Mouse (Mus musculus): ENCODE measurements around the gene Arntl2.
A peak's percentile ranks its signal among the peaks of the same experiment; 100 is the strongest.

Gene Arntl2

DNA sequence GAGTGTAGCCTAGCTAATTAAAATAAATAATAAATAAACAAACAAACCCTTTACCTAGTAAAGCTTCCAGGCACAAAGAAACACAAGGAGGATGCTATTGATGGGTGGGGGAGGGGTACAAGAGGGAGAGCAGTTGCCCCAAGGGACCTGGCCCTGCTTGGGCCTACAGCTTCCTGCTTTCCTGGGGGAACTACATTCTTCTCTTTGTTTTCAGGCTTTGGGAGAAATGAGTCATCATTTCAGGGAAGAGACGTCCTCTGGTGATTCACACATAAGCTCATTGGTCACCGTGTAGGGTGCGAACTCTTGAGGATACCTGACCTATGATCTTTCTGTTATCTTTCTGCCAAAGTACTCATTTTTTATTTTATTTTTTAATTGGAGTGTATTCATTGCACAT lies 2.3 kb upstream of the Arntl2 start:
- DNase-seq, result no peak

DNA sequence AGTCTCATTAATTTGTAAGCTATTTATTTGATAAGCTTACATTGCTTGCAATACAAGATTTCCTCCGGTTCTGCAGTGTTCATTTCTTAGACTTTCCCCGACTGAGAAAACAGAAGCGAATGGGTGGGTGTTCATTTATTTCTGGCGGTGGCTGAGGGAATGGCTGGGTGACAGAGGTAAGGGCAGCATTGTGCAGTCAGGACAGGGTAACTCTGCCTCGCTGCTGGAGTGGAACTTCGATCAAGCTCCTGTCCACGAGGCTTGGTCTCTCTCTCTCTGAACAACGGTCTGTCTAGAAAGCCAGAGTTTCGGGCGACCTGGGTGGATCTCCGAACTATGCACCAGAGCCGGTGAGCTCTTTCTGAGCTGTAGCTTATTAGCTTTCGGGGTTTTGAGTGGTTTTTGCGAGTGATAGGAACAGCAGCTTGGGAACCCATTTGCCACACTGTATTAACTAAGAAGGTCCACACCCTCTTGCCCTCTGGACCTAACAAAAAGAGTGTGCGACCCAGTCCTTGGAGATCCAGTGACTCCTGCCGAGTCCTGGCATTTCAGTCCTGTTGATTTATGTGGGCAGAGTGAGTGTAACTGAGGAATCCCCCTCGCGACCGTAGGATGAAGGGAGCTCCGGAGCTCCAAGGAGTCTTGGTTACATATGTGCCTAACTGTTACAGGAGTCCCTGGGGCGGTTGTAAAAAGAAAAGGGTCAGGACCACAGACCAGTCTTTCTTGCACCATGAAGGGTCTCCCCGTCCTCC lies 510 bp upstream of the Arntl2 start:
- no peak for DNase-seq

DNA sequence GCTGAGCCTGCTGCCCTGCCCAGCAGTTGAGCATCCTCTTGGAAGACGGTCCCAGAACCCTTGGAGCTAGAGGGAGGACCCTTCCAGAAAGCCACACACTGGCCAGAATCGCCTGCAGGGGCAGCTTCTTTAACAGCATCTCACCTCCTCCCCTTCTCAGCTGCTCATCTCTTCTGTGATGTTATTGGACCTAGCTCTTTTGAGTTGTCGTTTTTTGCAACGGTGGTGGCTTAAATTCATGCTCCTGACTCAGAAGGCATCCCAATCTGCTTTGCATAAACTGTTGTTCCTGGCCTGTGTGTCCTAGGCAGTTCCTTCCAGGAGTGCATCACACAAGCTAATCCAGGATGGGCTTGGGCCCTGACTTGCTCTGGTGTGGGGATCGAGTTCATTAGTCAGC lies 1.6 kb downstream of the Arntl2 start:
- DNase-seq, result no peak

DNA sequence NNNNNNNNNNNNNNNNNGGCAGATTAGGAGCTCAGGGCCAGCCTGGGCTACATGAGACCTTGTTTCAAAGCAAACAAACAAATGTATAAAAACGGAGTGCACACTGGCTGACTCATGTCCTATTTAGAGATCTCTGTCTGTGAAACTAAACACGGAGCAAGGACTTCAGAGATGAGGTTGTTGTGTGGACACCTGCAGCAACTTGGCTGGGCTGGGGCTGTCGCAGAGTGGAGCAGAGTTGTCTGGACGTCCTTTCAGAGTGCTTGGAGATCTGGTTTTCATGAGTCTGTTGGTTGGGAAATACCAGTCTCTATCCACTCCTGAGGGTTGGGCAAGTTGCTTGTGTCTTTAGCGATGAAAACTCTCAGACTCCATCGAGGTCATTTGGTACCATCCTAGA lies 14.1 kb downstream of the Arntl2 start:
- no peak for DNase-seq

DNA sequence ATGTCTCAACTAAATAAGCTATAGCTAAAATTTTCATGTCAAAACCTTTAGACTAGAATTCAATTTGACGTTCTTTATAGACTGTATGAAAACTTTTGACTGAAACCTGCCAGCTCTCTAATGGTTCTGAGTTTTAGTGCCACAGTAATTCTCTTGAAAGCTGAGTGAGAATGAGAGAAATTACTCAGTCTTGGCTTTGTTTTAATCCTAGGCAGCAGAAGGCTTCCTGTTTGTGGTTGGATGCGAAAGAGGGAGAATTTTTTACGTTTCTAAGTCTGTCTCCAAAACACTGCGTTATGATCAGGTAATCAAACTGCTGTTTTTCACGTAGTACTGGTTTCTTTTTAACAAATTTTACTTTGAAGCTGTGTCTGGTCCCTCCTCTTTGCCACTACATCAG lies 17.2 kb downstream of the Arntl2 start:
- no peak for DNase-seq

DNA sequence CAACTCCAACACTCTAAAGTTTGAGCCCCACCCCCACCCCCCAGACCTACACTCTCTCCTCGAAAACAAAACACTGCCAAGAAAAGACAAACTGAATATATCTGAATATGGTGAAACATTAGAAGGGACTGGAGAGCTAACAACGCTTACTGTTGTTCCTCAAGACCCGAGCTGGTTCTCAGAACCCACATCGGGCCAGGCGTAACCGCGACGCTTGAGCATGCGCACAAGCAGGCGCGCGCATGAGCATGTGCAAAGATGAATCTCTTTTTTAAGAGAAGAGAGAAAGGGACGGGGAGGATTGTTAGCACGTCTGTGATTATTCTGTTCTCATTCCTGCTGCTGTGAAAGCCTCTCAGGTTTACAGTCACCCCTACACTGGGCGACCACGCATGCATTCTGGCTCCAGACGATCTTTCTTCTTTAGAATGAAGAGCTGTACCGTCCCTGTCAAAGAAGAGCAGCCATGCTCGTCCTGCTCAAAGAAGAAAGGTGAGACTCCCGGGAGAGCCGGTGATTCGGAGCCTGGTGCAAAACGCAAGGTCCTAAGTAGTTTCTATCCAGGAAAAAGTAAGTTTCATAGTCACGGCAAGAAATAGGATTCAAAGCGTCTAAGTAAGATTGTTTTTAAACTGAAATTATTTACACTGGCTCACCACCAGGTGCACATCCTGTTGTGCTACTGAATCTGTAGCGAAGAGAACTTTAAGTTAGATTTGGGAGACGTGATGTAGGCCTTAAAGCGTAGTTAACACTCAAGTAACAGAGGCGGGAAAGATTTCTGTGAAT lies 24.5 kb downstream of the Arntl2 start:
- DNase-seq, result no peak

DNA sequence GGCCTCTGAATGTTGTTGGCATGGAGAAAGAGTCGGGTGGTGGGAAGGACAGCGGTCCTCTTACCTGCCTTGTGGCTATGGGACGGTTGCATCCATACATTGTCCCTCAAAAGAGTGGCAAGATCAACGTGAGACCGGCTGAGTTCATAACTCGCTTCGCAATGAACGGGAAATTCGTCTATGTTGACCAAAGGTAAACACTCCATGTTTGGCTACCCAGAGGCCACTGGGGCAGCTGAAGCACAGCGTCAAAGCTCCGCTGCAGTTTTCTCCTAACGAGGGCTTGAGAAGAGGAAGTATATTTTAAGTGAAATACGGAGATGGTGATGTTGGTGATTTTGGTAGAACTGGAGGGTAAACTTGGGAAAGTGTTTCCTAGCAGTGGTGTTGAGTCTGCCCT lies 26.1 kb downstream of the Arntl2 start:
- no peak for DNase-seq

DNA sequence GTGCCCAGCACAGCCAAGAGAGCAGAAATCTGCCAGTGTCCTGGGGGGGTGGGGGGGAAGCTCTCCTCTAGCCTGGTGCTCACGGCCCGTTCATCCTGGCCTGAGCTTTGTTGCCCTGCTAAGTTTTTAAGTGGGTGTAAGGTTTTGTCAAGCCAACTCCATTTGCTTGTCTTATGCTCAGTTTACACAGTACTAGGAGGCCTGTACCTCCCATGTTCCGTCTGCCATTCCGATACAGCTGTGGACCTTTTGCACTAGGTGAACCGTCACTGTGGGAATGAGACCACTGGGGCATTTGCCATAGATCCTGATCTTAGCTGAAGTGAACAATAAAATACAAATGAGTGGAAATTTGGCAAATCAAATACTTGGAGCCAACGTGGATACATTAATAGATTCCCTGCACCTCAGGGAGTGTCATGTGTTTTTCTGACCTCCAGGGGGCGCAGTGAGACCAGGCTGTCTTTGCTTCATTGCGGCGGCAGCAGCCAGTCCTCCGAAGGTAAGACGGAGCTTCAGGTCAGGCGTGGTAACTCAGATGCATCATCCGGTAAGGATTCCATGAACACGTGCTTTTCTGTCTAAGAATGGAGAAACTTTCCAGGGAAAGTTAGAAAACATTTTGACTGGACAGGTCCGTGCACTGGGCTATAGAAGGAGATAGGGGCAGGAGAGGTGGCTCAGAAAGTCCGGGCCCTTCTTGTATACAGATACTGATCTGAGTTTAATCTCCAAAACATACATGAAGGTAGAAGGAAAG lies 29.1 kb downstream of the Arntl2 start:
- DNase-seq, result peak; percentile 74

DNA sequence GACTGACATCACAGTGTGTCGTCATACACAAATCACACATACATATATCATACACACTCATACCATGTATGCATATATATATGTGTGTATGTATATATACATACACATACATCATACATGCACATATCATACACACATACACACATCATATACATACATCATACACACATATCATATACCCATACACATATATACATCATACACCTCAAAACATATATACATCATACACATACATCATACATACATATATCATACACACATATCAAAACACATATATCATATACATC lies 29.6 kb downstream of the Arntl2 start:
- DNase-seq, result no peak

DNA sequence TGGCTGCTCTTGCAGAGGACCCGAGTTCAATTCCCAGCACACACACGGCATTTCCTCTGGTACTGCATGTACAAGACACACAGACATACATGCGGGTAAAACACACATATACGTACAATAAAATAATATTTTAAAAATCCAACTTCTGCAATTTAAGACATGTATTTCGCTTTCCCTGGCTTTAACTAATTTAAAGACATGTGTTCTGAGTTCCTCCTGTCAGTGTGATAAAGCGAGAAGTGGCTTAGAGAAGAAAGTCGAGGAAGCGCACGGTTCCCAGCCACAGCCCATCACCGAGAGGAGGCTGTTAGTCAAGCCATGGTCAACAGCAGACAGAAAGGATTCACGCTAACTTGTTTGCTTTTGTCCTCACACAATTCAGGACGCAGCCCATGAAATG lies 35.5 kb downstream of the Arntl2 start:
- no peak for DNase-seq

DNA sequence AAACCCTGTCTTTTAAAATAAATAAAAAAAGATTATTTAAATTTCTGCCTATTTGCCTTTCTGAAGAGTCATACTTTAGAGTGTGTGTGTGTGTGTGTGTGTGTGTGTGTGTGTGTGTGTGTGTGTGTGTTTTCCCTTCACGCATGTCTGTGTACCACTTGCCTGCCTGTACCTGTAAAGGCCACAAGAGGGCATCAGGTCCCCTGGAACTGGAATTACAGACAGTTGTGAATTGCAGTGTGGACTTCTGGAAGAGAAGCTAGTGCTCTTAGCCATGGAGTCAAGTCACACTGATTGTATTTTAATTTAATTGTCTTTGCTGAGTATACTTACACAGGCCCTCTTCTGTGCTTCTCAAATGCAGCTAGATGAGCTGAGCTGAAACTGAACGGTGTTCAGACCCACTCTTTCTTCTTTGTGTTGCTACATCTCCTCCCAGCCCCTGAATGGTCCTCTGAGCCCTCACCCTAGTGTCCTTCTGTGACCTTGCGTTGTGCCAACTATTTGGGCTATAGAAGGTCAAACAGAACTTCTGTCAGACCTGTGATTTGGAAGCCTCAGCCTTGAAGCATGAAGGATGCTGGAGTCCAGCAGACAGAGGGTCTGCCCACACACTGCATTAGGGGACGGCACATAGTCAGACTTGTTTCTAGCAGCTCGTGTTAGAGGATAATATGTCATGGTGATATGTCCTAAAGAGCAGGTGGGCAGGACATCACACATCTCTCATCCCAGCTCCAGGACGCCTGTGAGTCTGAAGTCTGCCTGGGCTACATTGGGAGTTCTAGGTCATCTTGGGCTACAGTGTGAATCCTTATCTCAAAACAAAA lies 37.8 kb downstream of the Arntl2 start:
- DNase-seq, result peak; percentile 59

DNA sequence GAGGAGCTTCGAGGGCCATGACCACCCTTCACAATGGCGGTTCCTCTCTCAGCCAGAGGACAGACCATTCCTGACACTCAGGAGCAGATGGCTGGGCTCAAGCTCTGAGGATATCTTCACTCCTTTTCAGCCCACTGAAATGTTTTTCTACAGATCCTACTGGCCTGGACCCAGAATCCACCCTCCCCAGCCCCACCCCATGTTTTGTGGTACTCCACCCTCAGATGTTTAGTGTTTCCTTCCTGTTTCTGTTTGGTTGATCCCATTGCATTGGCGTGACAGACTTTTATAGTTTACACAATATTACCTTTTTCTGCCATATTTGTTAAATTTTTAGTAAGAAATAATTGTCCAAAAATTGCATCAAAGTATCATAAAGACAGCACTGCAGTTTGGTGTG lies 38.5 kb downstream of the Arntl2 start:
- no peak for DNase-seq

DNA sequence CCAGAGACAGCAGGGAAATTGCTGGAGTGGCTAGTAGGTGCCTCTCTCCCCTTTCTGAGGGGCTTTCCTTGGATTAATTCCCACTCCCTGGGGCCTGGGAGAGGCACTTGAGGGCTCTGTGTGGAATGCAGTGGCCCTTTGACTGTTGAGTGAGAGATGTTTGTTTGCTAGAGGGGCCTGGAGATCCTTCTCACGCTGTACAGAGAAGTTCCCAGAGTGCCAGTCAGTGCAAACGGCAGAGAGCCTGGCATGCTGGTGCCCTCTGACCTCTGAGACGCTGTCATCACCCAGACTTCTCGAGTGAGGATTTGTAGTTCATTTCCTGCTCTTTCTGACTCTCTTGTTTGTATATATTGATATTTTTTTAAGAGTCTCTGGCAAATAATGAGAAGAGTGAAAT lies 39.9 kb downstream of the Arntl2 start:
- DNase-seq, result no peak

DNA sequence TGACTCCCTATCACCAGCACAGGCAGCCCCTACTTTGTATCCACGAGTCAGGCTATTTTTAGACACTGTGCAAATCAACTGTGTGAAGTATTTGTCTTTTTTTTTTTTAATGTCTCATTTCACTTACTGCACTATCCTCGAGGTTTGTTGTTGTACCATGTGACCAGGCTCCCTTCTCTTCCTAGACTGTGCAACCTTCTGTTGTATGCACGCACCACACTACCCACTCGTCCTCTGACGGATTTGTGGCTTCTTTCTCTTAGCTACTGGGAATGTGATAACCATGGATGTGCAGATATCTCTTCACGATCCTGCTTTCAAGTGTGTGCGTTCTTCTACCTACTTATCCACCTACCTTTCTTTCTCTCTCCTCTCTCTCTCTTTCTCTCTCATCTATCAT lies 41.5 kb downstream of the Arntl2 start:
- no peak for DNase-seq

DNA sequence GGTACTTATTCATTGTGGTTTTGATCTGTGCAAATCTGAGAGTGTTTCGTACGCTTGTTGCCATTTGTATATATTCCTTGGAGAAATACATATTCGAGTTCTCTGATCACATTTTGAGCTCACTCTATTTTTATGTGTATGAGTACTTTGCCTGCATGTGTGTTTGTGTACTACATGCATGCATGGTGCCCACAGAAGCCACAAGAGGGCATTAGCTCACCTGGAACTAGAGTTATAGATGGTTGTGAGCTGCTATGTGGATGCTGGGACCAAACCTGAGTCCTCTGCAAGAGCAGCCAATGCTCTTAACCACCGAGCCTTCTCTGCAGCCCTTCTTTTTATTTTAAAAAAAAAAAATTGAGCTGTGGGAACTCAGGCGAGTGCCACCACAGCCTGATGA lies 42.5 kb downstream of the Arntl2 start:
- DNase-seq, result no peak

DNA sequence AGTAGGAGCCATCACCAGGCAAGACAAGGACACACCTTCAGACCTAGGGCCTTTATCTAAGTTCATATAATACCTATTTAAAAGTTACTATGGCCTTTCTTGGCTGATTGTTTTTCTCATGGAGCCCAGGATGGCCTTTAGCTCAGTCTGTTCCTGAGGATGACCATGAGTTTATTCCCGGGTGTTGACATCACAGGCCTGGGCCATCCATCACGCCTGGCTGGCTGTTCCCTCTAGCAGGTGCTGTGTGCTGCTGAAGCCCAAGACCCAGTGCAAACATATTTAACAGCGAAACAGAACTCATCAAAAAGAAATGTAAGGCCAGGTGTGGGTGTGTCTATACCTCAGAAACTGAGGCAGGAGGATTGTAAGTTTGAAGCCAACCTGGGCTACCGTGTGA lies 43.0 kb downstream of the Arntl2 start:
- no peak for DNase-seq

DNA sequence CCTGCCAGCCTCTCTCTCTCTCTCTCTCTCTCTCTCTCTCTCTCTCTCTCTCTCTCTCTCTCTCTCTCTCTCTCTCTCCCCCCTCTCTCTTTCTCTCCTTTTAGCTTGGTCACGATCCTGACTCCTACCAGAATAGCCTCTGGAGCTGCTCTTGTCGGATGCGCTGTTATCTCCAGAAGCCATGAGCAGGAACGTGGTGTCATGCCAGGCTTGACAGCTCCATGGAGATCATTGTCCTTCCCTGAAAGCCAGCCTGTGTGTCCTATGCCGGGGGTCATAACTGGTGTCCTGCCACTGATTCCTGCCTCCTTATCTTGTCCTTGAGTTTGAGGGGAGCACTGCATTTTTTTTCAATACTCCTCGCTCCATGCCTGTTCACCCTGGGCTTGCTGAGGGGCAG lies 49.0 kb downstream of the Arntl2 start:
- no peak for DNase-seq

DNA sequence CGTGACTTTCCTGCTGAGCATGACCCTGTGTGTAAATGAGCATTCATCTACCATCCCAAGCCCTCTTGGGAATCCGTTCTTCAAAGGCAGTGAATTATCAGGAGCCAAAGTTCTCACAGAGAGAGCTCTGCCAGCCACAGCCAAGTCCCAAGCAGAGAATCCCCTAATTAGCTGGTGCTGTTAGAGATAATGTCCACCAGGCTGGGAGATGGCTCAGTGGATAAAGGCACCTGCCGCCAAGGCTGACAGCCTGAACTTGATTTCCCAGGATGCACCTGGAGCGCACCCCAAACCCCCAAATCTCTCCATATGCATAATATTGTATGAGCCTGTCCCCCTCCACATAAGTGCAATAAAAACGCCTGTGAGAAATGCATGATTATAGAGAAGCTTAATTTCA lies 49.5 kb downstream of the Arntl2 start:
- no peak for DNase-seq

DNA sequence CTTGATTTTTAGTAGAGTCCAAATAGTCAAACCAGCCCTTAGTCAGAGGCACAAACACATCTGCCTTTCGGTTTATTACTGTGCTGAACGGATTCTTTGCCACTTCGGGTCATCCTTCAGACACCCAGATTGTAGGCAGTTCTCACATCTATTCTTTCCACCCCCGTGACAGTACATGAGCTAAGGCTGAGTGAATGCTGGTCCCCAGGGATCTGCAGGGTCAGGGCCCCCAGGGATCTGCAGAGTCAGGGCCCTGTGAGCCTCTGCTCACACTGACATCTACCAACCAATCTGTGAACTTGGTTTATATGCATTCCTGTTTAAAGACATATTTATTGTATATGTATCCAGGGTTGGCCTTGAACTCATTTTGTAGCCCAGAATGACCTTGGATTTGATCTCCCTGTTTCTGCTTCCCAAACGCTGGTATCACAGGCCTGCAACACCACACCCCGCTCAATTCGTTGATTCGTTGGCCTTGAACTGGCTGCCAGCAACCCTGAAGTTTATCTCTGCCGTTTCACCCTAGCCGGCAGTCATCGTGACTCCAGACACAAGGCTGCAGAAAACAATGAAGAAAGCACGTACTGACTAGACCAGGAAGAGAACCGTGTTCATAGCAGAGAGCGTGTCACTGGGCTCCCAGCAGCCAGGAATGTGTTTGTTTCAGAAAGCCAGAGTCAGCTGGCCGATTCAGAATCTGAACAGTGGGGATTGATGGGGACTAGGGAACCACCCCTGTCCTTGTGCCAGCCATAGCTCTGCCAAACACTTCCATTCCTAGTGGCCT lies 50.3 kb downstream of the Arntl2 start:
- DNase-seq, result no peak

DNA sequence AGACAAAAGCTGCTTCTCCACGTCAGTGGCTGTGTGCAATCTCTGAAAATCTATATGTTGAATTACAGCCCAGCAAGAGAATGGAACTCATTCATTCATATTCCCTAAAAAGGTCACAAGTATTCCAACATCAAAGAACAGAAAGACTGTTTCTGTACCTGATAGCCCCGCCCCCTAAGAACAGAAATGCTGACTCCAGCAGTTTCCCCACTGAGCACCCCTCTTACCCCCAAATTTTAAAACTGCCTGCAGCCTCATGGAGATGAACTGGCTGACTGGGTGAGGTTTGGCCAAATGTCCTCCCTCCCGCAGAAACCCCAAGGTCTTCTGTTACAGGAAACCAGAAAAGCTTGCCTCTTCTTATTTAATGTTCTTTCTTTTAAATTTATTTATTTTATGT lies 51.5 kb downstream of the Arntl2 start:
- no peak for DNase-seq

DNA sequence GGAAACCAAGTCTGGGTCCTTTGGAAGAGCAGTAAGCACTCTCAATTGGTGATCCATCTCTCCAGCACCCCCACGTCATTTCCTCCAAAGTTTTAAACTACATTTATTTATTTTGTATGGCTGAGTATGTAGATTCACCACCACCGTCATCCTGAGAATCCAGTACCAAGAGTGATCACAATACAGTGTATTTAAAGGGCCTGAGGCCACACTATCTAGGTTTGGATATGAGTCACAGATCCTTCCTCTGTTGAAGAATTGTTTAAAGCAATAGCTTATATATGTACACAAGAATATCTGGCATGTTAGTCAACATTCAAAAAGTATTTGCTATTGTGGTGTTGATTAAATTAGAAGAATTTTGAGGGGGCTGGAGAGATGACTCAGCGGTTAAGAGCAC lies 52.4 kb downstream of the Arntl2 start:
- DNase-seq, result no peak

DNA sequence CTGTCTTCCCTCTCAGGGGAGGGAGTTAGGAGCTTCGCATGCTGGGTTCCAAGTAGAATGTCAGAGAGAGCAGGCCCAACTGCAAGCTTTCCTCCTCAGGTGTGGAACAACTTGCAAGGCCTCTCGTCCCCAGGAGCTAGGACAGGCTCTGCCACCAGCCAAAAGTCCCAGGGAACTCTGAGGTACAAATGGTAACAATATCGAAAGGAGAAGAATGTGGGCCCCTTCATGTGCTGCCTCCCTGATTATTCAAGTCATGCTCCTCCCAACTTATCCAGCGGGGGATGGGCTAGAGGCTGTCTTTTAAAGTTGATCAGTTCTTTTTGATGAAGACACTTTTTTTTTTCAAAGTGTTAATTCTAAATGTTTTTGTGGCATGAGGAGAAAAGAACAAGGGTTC lies 54.2 kb downstream of the Arntl2 start, which contains the start of gene Smco2:
Gene Smco2, plus strand, starts transcription at position 55 of the 400 bp plus-strand sequence.
- no peak for DNase-seq
